Mouse (Mus musculus) forebrain, embryonic 14.5 days (tissue): Measurements from ENCODE around the gene Arl10. TPM values are rescaled to one million over a fixed set of nuclear protein-coding genes. Genes with fewer than 3 reads are reported as not detected.

ENCODE experiments used
- ATAC-seq: fragments of 200-750 bp; cut with Nextera tagmentation; 2 replicates; pipeline ENCODE4 v1.8.0; 2017; ENCODE audit warnings: mild to moderate bottlenecking, moderate library complexity
- DNase-seq: peaks from one replicate; pipeline ENCODE4 v3.0.0-alpha.2; 2015; ENCODE audit warnings: low spot score
- H3K27ac ChIP-seq: fragments of 300-500 bp; sonication (generic); 2 replicates; pipeline ENCODE4 v1.5.1; 2014; ENCODE audit warnings: low read depth, mild to moderate bottlenecking, control low read depth, low read length, moderate library complexity
- H3K27me3 ChIP-seq: fragments of 300-500 bp; sonication (generic); replicated peaks from 2 replicates; pipeline ENCODE4 v1.6.1; 2014; ENCODE audit warnings: low read length, control low read depth, mixed read lengths; ENCODE audit not compliant: control insufficient read depth, insufficient read depth
- H3K36me3 ChIP-seq: fragments of 300-500 bp; sonication (generic); 2 replicates; pipeline ENCODE4 v1.6.1; 2014; ENCODE audit warnings: low read length, control low read depth; ENCODE audit not compliant: control insufficient read depth, insufficient read depth
- H3K4me1 ChIP-seq: fragments of 300-500 bp; sonication (generic); 2 replicates; pipeline ENCODE4 v1.6.1; 2014; ENCODE audit warnings: antibody characterized with exemption, low read length, control low read depth; ENCODE audit not compliant: control insufficient read depth, insufficient read depth
- H3K4me2 ChIP-seq: fragments of 300-500 bp; sonication (generic); 2 replicates; pipeline ENCODE4 v1.6.1; 2014; ENCODE audit warnings: mild to moderate bottlenecking, control low read depth, low read length
- H3K4me3 ChIP-seq: fragments of 300-500 bp; sonication (generic); 2 replicates; pipeline ENCODE4 v1.5.1; 2014; ENCODE audit warnings: low read depth, low read length, control low read depth
- H3K9ac ChIP-seq: fragments of 300-500 bp; sonication (generic); 2 replicates; pipeline ENCODE4 v1.6.1; 2014; ENCODE audit warnings: mild to moderate bottlenecking, low read length, control low read depth, moderate library complexity
- H3K9me3 ChIP-seq: fragments of 300-500 bp; sonication (generic); replicated peaks from 2 replicates; pipeline ENCODE4 v1.6.1; 2016; ENCODE audit warnings: low read length, control low read depth, mixed read lengths; ENCODE audit not compliant: control insufficient read depth
- WGBS: fragments of 180-500 bp; shearing (Covaris S2); extraction: QIAGEN DNeasy Blood & Tissue Kit; methylation state at CpG from one replicate; pipeline ENCODE4 v1.1.7; 2014; 5-methylcytosine and 5-hydroxymethylcytosine counted together
- polyA plus RNA-seq: library from polyadenylated mRNA; unstranded; fragments of >200 nt; fragmentation: Nextera tagmentation; extraction: Ambion mirVana; gene quantifications from 2 replicates; pipeline ENCODE4 v1.2.1, GENCODE M21; 2014

Arl10 gene
- polyA plus RNA-seq, 1 experiment from 2014 or later: 57.4 TPM

- DNase-seq (peak; percentile 99), ATAC-seq (peak; percentile 98)
- Histone ChIP-seq H3K4me3 (peak within 1 kb of the TSS; percentile 57), H3K27ac (peak within 1 kb of the TSS; percentile 74), H3K9me3 (no peaks in the 10 kb centered on the region), H3K4me2 (peak within 1 kb of the TSS; percentile 77), H3K36me3 (peaks cover 24% of the 10 kb centered on the region), H3K4me1 (peaks cover 6% of the 10 kb centered on the region), H3K9ac (peak within 1 kb of the TSS; percentile 79), H3K27me3 (no peaks in the 10 kb centered on the region)
- WGBS: under 1% methylated on average over 51 of the region's 51 CpGs
Observed at GRCm38 (mm10) chr13:54589996-54590951, 15.5 kb downstream of the Arl10 start, which contains the start of the genes Nop16 and Higd2a. Gene Nop16, minus strand, starts transcription at chr13:54590090. Gene Higd2a, plus strand, starts transcription at chr13:54590207.

GRCm38 (mm10) chr13:54591776-54592356, 17.1 kb downstream of the Arl10 start:
- Histone ChIP-seq H3K4me2 (no peak overlapping the region), H3K4me3 (no peak overlapping the region), H3K36me3 (peaks cover 20% of the 10 kb centered on the region; the same call in 1 of the 2 replicates), H3K27me3 (no peaks in the 10 kb centered on the region), H3K9me3 (no peaks in the 10 kb centered on the region), H3K9ac (no peak overlapping the region), H3K27ac (no peak overlapping the region), H3K4me1 (peaks cover 6% of the 10 kb centered on the region)
- DNase-seq: no peak
- no peak for ATAC-seq
- WGBS: 92% methylated on average over 8 of the region's 8 CpGs

- no peak for DNase-seq
- no peak overlapping the region for H3K4me2 ChIP-seq
- no peak overlapping the region for H3K27ac ChIP-seq
- no peak overlapping the region for H3K9ac ChIP-seq
- H3K27me3 ChIP-seq: no peaks in the 10 kb centered on the region
- H3K9me3 ChIP-seq: no peaks in the 10 kb centered on the region
- peaks cover 18% of the 10 kb centered on the region for H3K36me3 ChIP-seq
- 91% methylated on average over 11 of the region's 11 CpGs for WGBS
- H3K4me3 ChIP-seq: no peak overlapping the region
- no peak for ATAC-seq
- peaks cover 6% of the 10 kb centered on the region for H3K4me1 ChIP-seq
Observed at GRCm38 (mm10) chr13:54593617-54594016, 18.8 kb downstream of the Arl10 start.

GRCm38 (mm10) chr13:54596107-54596690, 21.4 kb downstream of the Arl10 start:
- no peaks in the 10 kb centered on the region for H3K27me3 ChIP-seq
- H3K4me1 ChIP-seq: peaks cover under 1% of the 10 kb centered on the region
- peaks cover 23% of the 10 kb centered on the region for H3K36me3 ChIP-seq
- no peaks in the 10 kb centered on the region for H3K9me3 ChIP-seq
- no peak for ATAC-seq
- no peak for DNase-seq
- WGBS: 85% methylated on average over 8 of the region's 8 CpGs
- no peak overlapping the region for H3K4me2 ChIP-seq
- no peak overlapping the region for H3K9ac ChIP-seq
- H3K4me3 ChIP-seq: no peak overlapping the region
- no peak overlapping the region for H3K27ac ChIP-seq

GRCm38 (mm10) chr13:54596870-54597269, 22.1 kb downstream of the Arl10 start:
- Histone ChIP-seq H3K27me3 (no peaks in the 10 kb centered on the region), H3K4me1 (no peaks in the 10 kb centered on the region), H3K9me3 (no peaks in the 10 kb centered on the region), H3K9ac (no peak overlapping the region), H3K27ac (no peak overlapping the region), H3K4me2 (no peak overlapping the region), H3K36me3 (peaks cover 23% of the 10 kb centered on the region), H3K4me3 (no peak overlapping the region)
- 70% methylated on average over 5 of the region's 5 CpGs for WGBS
- ATAC-seq (no peak), DNase-seq (no peak)

- no peak overlapping the region for H3K4me2 ChIP-seq
- no peak overlapping the region for H3K4me3 ChIP-seq
- H3K27ac ChIP-seq: no peak overlapping the region
- no peaks in the 10 kb centered on the region for H3K9me3 ChIP-seq
- no peak for ATAC-seq
- peaks cover 23% of the 10 kb centered on the region for H3K36me3 ChIP-seq
- no peak for DNase-seq
- no peak overlapping the region for H3K9ac ChIP-seq
- H3K4me1 ChIP-seq: no peaks in the 10 kb centered on the region
- WGBS: 87% methylated on average over 12 of the region's 12 CpGs
- H3K27me3 ChIP-seq: no peaks in the 10 kb centered on the region
Observed at GRCm38 (mm10) chr13:54598622-54599143, 23.9 kb downstream of the Arl10 start.

- no peak overlapping the region for H3K4me3 ChIP-seq
- 65% methylated on average over 3 of the region's 3 CpGs for WGBS
- H3K36me3 ChIP-seq: peaks cover 13% of the 10 kb centered on the region
- DNase-seq (no peak), ATAC-seq (no peak)
- H3K4me2 ChIP-seq: no peak overlapping the region
- no peak overlapping the region for H3K27ac ChIP-seq
- no peak overlapping the region for H3K9ac ChIP-seq
- H3K4me1 ChIP-seq: no peaks in the 10 kb centered on the region
- no peaks in the 10 kb centered on the region for H3K27me3 ChIP-seq
- no peaks in the 10 kb centered on the region for H3K9me3 ChIP-seq
Observed at GRCm38 (mm10) chr13:54602639-54603111, 27.9 kb downstream of the Arl10 start.

GRCm38 (mm10) chr13:54603501-54603900, 28.7 kb downstream of the Arl10 start:
- no peaks in the 10 kb centered on the region for H3K9me3 ChIP-seq
- no peak overlapping the region for H3K9ac ChIP-seq
- H3K4me1 ChIP-seq: 0 out of 2 replicates have a peak, but pooled peaks cover under 1% of the 10 kb centered on the region
- no peak overlapping the region for H3K27ac ChIP-seq
- ATAC-seq (no peak), DNase-seq (no peak)
- H3K4me2 ChIP-seq: no peak overlapping the region
- peaks cover 6% of the 10 kb centered on the region for H3K36me3 ChIP-seq
- H3K27me3 ChIP-seq: no peaks in the 10 kb centered on the region
- no peak overlapping the region for H3K4me3 ChIP-seq
